Mouse (Mus musculus) kidney, postnatal 0 days (tissue): ENCODE results near the gene Gm27027. TPM values are rescaled to one million over a fixed set of nuclear protein-coding genes. Genes with fewer than 3 reads are reported as not detected.

Experiments
- ATAC-seq: fragments of 200-750 bp; cut with Nextera tagmentation; replicated peaks from 2 replicates; pipeline ENCODE4 v1.8.0; 2017; ENCODE audit warnings: low read depth, moderate number of reproducible peaks, moderate TSS enrichment, moderate library complexity; ENCODE audit not compliant: low FRiP score
- DNase-seq: peaks from one replicate; pipeline ENCODE4 v3.0.0-alpha.2; 2016; ENCODE audit warnings: low spot score
- H3K27ac ChIP-seq: fragments of 300-500 bp; sonication (generic); 2 replicates; pipeline ENCODE4 v1.5.1; 2014; ENCODE audit warnings: mild to moderate bottlenecking
- H3K27me3 ChIP-seq: fragments of 300-500 bp; sonication (generic); 2 replicates; pipeline ENCODE4 v1.6.1; 2014; ENCODE audit warnings: low read length, mixed read lengths; ENCODE audit not compliant: insufficient read depth
- H3K36me3 ChIP-seq: fragments of 300-500 bp; sonication (generic); 2 replicates; pipeline ENCODE4 v1.6.1; 2014; ENCODE audit warnings: low read length, mixed read lengths; ENCODE audit not compliant: insufficient read depth
- H3K4me1 ChIP-seq: fragments of 300-500 bp; sonication (generic); replicated peaks from 2 replicates; pipeline ENCODE4 v1.6.1; 2014; ENCODE audit warnings: antibody characterized with exemption, low read length, mixed read lengths; ENCODE audit not compliant: insufficient read depth
- H3K4me2 ChIP-seq: fragments of 300-500 bp; sonication (generic); 2 replicates; pipeline ENCODE4 v1.6.1; 2014; ENCODE audit warnings: mild to moderate bottlenecking, low read length, moderate library complexity, mixed read lengths
- H3K4me3 ChIP-seq: fragments of 300-500 bp; sonication (generic); replicated peaks from 2 replicates; pipeline ENCODE4 v1.5.1; 2014; ENCODE audit warnings: low read depth, low read length
- H3K9ac ChIP-seq: fragments of 300-500 bp; sonication (generic); 2 replicates; pipeline ENCODE4 v1.6.1; 2014; ENCODE audit warnings: low read depth, low read length
- H3K9me3 ChIP-seq: fragments of 300-500 bp; sonication (generic); replicated peaks from 2 replicates; pipeline ENCODE4 v1.6.1; 2016; ENCODE audit warnings: low read length, inconsistent platforms, mixed read lengths
- CTCF ChIP-seq: IDR thresholded peaks from 2 replicates; pipeline ENCODE4 v1.5.1; 2016; ENCODE audit warnings: antibody characterized with exemption, low read depth, mild to moderate bottlenecking, moderate library complexity
- WGBS: fragments of 180-500 bp; shearing (Covaris S2); extraction: QIAGEN DNeasy Blood & Tissue Kit; methylation state at CpG from one replicate; pipeline ENCODE4 v1.1.7; 2014; 5-methylcytosine and 5-hydroxymethylcytosine counted together
- polyA plus RNA-seq: library from polyadenylated mRNA; unstranded; fragments of >200 nt; fragmentation: Nextera tagmentation; extraction: Ambion mirVana; gene quantifications from 2 replicates; pipeline ENCODE4 v1.2.1, GENCODE M21; 2015

The Gm27027 gene
- polyA plus RNA-seq, 1 experiment from 2014 or later = not detected

DNA sequence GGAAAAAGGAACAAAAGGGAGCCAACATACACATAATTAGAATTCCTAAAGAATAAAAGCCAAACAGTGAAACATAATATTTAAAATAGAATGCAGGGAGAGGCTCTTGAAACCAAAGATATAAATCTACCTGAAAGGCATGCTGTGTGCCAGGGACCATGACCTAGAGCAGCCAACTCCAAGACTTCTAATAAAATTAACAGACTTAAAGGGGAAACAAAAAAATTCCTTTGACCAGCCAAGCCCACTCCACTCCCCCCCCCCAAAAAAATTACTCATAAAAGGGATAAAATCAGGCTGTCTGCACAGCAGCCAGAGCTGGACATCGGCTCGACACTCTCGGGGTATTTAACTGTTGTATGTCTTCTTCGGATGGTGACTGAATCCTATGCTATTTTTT lies 51.3 kb downstream of the Gm27027 start:
- ATAC-seq (peak; percentile 52), DNase-seq (peak; percentile 67)
- no peaks in the 10 kb centered on the region for H3K36me3 ChIP-seq
- H3K4me2 ChIP-seq = no peak overlapping the region
- no peaks in the 10 kb centered on the region for H3K9me3 ChIP-seq
- H3K4me3 ChIP-seq = no peak overlapping the region
- no peaks in the 10 kb centered on the region for H3K27me3 ChIP-seq
- no peak overlapping the region for H3K9ac ChIP-seq
- WGBS = 63% methylated on average over 4 of the region's 4 CpGs
- H3K27ac ChIP-seq = no peak overlapping the region
- TF ChIP-seq CTCF = no peak
- H3K4me1 ChIP-seq = no peaks in the 10 kb centered on the region

DNA sequence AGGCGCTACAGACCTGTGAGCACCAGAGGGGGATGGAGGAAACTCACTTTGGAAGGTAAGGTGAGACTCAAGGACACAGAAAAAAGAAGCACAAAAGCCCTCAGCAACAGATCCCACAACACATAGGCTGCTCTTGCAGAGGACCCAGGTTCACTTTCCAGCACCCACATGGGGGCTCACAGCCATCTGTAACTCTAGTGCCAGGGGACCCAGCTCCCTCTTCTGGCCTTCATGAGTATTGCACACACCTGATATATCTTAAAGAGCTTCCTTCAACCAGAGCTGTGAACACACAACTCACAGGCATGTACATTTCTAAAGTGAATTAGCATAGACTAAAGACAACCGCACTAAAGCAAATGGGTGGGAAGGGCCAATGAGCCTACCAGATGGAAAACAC lies 52.1 kb downstream of the Gm27027 start:
- TF ChIP-seq CTCF = peak; percentile 34; the same call in 1 of the 2 replicates
- Histone ChIP-seq H3K27ac (no peak overlapping the region), H3K4me1 (no peaks in the 10 kb centered on the region), H3K36me3 (no peaks in the 10 kb centered on the region), H3K4me2 (no peak overlapping the region), H3K4me3 (no peak overlapping the region), H3K27me3 (no peaks in the 10 kb centered on the region), H3K9me3 (no peaks in the 10 kb centered on the region), H3K9ac (no peak overlapping the region)
- 79% methylated on average over 2 of the region's 2 CpGs for WGBS
- no peak for ATAC-seq
- DNase-seq = no peak

DNA sequence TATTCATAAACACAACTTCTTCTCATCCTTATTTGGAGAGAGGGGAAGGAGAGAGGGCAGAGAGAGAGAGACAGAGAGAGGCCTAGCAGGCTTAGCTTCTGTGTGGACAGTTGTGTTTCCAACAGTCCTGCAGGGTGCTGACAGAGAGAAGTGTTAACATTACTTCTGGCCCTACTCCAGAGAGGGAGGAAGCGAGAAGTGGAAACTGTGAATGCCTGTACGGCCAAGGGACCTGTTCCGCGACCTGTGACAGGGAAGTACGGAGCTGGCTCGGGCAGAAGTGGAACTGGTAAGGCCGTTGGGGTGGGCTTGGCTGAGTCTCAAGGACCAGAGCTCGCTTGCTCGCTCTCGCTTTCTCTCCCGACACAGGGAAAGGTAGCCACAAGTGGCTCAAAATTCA lies 54.5 kb downstream of the Gm27027 start:
- H3K4me3 ChIP-seq = no peak overlapping the region
- H3K4me2 ChIP-seq = no peak overlapping the region
- H3K36me3 ChIP-seq = no peaks in the 10 kb centered on the region
- 50% methylated on average over 11 of the region's 11 CpGs for WGBS
- no peak overlapping the region for H3K27ac ChIP-seq
- H3K9ac ChIP-seq = no peak overlapping the region
- no peaks in the 10 kb centered on the region for H3K9me3 ChIP-seq
- DNase-seq = peak; percentile 40
- no peak for ATAC-seq
- H3K4me1 ChIP-seq = no peaks in the 10 kb centered on the region
- H3K27me3 ChIP-seq = no peaks in the 10 kb centered on the region
- no peak for TF ChIP-seq CTCF

DNA sequence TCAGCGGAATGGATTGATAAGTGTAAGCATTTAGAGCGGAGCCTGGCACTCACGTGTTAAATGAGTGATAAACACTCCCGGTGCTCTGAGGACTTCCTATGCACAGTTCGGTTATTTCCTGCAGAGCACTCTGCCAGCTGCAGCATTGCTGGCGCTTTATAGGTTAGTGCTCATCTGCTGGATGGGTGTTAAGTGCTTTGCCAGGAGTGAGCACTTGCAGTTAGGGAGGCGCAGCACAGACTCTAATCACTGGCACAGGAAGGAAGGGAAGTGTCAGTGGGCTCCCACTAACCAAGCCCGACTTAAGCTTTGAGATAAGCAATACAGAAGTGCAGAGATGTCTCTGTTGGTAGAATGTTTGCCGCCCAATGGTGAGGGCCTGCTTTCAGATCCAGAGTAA lies 57.6 kb downstream of the Gm27027 start:
- no peaks in the 10 kb centered on the region for H3K27me3 ChIP-seq
- DNase-seq (no peak), ATAC-seq (no peak)
- H3K9me3 ChIP-seq = no peaks in the 10 kb centered on the region
- no peak overlapping the region for H3K4me3 ChIP-seq
- no peak overlapping the region for H3K4me2 ChIP-seq
- H3K9ac ChIP-seq = no peak overlapping the region
- no peaks in the 10 kb centered on the region for H3K36me3 ChIP-seq
- no peaks in the 10 kb centered on the region for H3K4me1 ChIP-seq
- TF ChIP-seq CTCF = no peak
- no peak overlapping the region for H3K27ac ChIP-seq
- WGBS = 42% methylated on average over 9 of the region's 9 CpGs

DNA sequence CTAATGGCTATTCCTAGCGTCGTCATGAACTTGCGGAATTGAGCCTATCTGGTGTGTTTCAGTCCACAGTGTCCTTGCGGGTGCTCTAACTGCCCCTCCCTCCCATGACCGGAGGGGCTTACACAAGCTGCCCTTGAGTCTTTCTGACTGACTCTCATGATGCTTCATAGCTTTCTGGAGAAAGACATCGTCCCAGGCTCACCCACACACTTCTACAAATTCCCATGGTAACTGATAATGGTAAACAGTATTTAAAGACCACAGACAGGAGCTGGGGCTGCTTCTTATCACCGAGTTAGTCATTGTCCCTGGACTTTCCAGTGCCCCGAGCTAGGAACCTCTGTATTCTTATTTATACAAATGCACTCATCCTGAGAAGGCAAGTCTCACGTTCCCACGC lies 67.3 kb downstream of the Gm27027 start:
- Histone ChIP-seq H3K9ac (no peak overlapping the region), H3K4me1 (no peaks in the 10 kb centered on the region), H3K9me3 (no peaks in the 10 kb centered on the region), H3K4me3 (no peak overlapping the region), H3K36me3 (no peaks in the 10 kb centered on the region), H3K27ac (no peak overlapping the region), H3K27me3 (no peaks in the 10 kb centered on the region; the same call in 1 of the 2 replicates), H3K4me2 (no peak overlapping the region)
- 75% methylated on average over 10 of the region's 10 CpGs for WGBS
- DNase-seq = no peak
- ATAC-seq = no peak
- no peak for TF ChIP-seq CTCF

DNA sequence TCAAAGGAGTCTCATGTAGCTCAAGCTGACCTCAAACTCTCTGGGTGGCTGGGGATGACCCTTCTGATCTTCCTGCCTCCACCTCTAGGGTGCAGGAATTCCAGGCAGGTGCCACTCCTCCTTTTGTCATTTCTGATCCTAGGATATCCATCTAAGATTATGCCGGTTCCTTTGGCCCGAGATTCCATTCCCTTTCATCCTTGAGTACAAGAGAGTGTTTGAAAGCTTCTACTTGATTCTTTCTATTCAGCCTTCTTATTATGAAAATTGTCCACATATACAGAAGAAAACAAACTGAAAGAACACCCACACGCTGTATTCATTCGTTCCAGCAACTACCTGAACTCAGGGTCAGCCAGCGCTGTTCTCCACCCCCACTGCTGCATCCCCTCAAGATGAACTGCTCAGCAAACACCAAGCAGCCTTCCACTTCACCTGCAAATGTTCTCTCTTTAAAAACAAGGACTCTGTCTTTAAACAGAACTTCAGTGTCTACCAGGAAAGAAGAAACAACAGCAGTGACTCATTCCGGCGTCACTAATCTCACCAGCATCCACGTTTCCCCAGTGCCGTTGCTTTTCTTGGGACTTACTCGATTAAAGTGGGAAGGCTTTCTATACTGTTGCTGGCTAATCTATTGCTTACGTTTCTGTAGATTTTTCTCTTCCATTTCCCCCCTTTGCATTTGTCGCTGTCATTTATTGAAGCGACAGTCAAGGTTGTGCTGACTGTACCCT lies 68.3 kb downstream of the Gm27027 start:
- H3K4me2 ChIP-seq = no peak overlapping the region
- no peak overlapping the region for H3K27ac ChIP-seq
- no peak for ATAC-seq
- no peak overlapping the region for H3K4me3 ChIP-seq
- TF ChIP-seq CTCF = no peak
- no peaks in the 10 kb centered on the region; the same call in 1 of the 2 replicates for H3K27me3 ChIP-seq
- no peaks in the 10 kb centered on the region for H3K4me1 ChIP-seq
- WGBS = 68% methylated on average over 13 of the region's 13 CpGs
- no peak overlapping the region for H3K9ac ChIP-seq
- no peaks in the 10 kb centered on the region for H3K9me3 ChIP-seq
- DNase-seq = no peak
- H3K36me3 ChIP-seq = no peaks in the 10 kb centered on the region

DNA sequence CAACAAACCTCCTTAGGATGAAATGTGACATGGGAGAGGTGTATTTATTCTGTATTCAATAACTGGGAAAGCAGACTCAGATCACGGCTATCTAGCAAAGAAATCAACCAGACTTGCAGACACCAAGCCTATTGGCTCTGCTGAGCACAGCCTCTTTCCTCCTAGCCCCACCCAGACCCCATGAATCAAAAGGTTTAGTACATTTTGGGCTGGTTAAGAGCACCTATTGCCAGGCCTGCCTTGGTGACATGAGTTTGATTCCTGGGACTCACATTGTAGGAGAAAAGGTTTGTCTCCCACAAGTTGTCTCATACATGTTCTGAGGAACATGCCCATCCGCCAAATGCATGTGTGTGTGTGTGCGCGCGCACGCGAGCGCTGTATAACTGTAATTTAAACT lies 70.0 kb downstream of the Gm27027 start:
- ATAC-seq (no peak), DNase-seq (no peak)
- H3K36me3 ChIP-seq = no peaks in the 10 kb centered on the region
- TF ChIP-seq CTCF = no peak
- H3K9ac ChIP-seq = no peak overlapping the region
- H3K4me1 ChIP-seq = no peaks in the 10 kb centered on the region
- no peak overlapping the region for H3K4me3 ChIP-seq
- 93% methylated on average over 8 of the region's 8 CpGs for WGBS
- no peak overlapping the region for H3K27ac ChIP-seq
- no peaks in the 10 kb centered on the region; the same call in 1 of the 2 replicates for H3K27me3 ChIP-seq
- H3K9me3 ChIP-seq = no peaks in the 10 kb centered on the region
- no peak overlapping the region for H3K4me2 ChIP-seq
